Mouse (Mus musculus): ENCODE measurements around the gene Lman2l. TPM values are rescaled to one million over a fixed set of nuclear protein-coding genes. Genes with fewer than 3 reads are reported as not detected.
A peak's percentile ranks its signal among the peaks of the same experiment; 100 is the strongest.

Gene Lman2l
- total and polyA plus RNA-seq, 2 experiments, result 5.1 to 9.3 TPM

GRCm38 (mm10) chr1:36485080-36485479, 40.0 kb upstream of the Lman2l start:
- peak; percentile 59 for DNase-seq (ENCODE audit: extremely low read depth, low read depth, low spot score)
- H3K4me3 ChIP-seq (ENCODE audit: insufficient read depth, low read depth, low read length), result no peak overlapping the region
- no peak overlapping the region for H3K27ac ChIP-seq (replicated peaks; ENCODE audit: insufficient read depth, low read depth, low read length)
- no peaks in the 10 kb centered on the region for H3K27me3 ChIP-seq (ENCODE audit: control insufficient read depth, insufficient read depth, low read length)
- H3K36me3 ChIP-seq (ENCODE audit: control insufficient read depth, insufficient read depth, low read length), result no peaks in the 10 kb centered on the region
- H3K9ac ChIP-seq (ENCODE audit: low read depth, low read length), result no peak overlapping the region
- no peaks in the 10 kb centered on the region for H3K4me1 ChIP-seq (ENCODE audit: control insufficient read depth, insufficient read depth, low read length)
- 0 out of 2 replicates have a peak, but pooled peaks cover 4% of the 10 kb centered on the region for H3K79me2 ChIP-seq (ENCODE audit: control insufficient read depth, insufficient read depth, low read length)
- WGBS, result 35% methylated on average over 7 of the region's 7 CpGs
- TF ChIP-seq CTCF (IDR thresholded peaks at IDR 0.05; ENCODE audit: low read depth, low read length), result no peak
- no peak for TF ChIP-seq POLR2A (IDR thresholded peaks at IDR 0.05; ENCODE audit: extremely low read depth, insufficient read depth, low read length)

- TF ChIP-seq CTCF (IDR thresholded peaks at IDR 0.05; ENCODE audit: low read depth, low read length) (no peak), POLR2A (IDR thresholded peaks at IDR 0.05; ENCODE audit: extremely low read depth, insufficient read depth, low read length) (no peak)
- Histone ChIP-seq H3K27me3 (ENCODE audit: control insufficient read depth, insufficient read depth, low read length) (no peaks in the 10 kb centered on the region), H3K79me2 (ENCODE audit: control insufficient read depth, insufficient read depth, low read length) (peaks cover 4% of the 10 kb centered on the region; the same call in 1 of the 2 replicates), H3K4me1 (ENCODE audit: control insufficient read depth, insufficient read depth, low read length) (no peaks in the 10 kb centered on the region), H3K4me3 (ENCODE audit: insufficient read depth, low read depth, low read length) (no peak overlapping the region), H3K36me3 (ENCODE audit: control insufficient read depth, insufficient read depth, low read length) (no peaks in the 10 kb centered on the region), H3K9ac (ENCODE audit: low read depth, low read length) (no peak overlapping the region), H3K27ac (replicated peaks; ENCODE audit: insufficient read depth, low read depth, low read length) (no peak overlapping the region)
- WGBS, result 89% methylated on average over 4 of the region's 4 CpGs
- DNase-seq (ENCODE audit: extremely low read depth, low read depth, low spot score), result no peak
Observed at GRCm38 (mm10) chr1:36483825-36484224, 38.8 kb upstream of the Lman2l start.

- TF ChIP-seq POLR2A (IDR thresholded peaks at IDR 0.05; ENCODE audit: extremely low read depth, insufficient read depth, low read length), result no peak
- TF ChIP-seq CTCF (IDR thresholded peaks at IDR 0.05; ENCODE audit: low read depth, low read length), result no peak
- Histone ChIP-seq H3K9ac (ENCODE audit: low read depth, low read length) (no peak overlapping the region), H3K4me1 (ENCODE audit: control insufficient read depth, insufficient read depth, low read length) (peaks cover 20% of the 10 kb centered on the region), H3K27ac (replicated peaks; ENCODE audit: insufficient read depth, low read depth, low read length) (no peak overlapping the region), H3K36me3 (ENCODE audit: control insufficient read depth, insufficient read depth, low read length) (no peaks in the 10 kb centered on the region), H3K27me3 (ENCODE audit: control insufficient read depth, insufficient read depth, low read length) (no peaks in the 10 kb centered on the region), H3K4me3 (ENCODE audit: insufficient read depth, low read depth, low read length) (no peak overlapping the region), H3K79me2 (ENCODE audit: control insufficient read depth, insufficient read depth, low read length) (no peaks in the 10 kb centered on the region; the same call in 1 of the 2 replicates)
- 94% methylated on average over 12 of the region's 12 CpGs for WGBS
- DNase-seq (ENCODE audit: extremely low read depth, low read depth, low spot score), result no peak
Observed at GRCm38 (mm10) chr1:36479903-36480899, 35.1 kb upstream of the Lman2l start.

GRCm38 (mm10) chr1:36478343-36478795, 33.3 kb upstream of the Lman2l start:
- Histone ChIP-seq H3K36me3 (ENCODE audit: control insufficient read depth, insufficient read depth, low read length) (no peaks in the 10 kb centered on the region), H3K4me3 (ENCODE audit: insufficient read depth, low read depth, low read length) (no peak overlapping the region), H3K4me1 (ENCODE audit: control insufficient read depth, insufficient read depth, low read length) (peaks cover 29% of the 10 kb centered on the region), H3K9ac (ENCODE audit: low read depth, low read length) (no peak overlapping the region), H3K79me2 (ENCODE audit: control insufficient read depth, insufficient read depth, low read length) (no peaks in the 10 kb centered on the region; the same call in 1 of the 2 replicates), H3K27ac (replicated peaks; ENCODE audit: insufficient read depth, low read depth, low read length) (no peak overlapping the region), H3K27me3 (ENCODE audit: control insufficient read depth, insufficient read depth, low read length) (no peaks in the 10 kb centered on the region)
- peak; percentile 62 for DNase-seq (ENCODE audit: extremely low read depth, low read depth, low spot score)
- TF ChIP-seq CTCF (IDR thresholded peaks at IDR 0.05; ENCODE audit: low read depth, low read length), result no peak
- TF ChIP-seq POLR2A (IDR thresholded peaks at IDR 0.05; ENCODE audit: extremely low read depth, insufficient read depth, low read length), result no peak
- 36% methylated on average over 2 of the region's 2 CpGs for WGBS

GRCm38 (mm10) chr1:36476426-36476825, 31.4 kb upstream of the Lman2l start:
- Histone ChIP-seq H3K36me3 (ENCODE audit: control insufficient read depth, insufficient read depth, low read length) (no peaks in the 10 kb centered on the region), H3K27ac (replicated peaks; ENCODE audit: insufficient read depth, low read depth, low read length) (peak overlapping the region; percentile 14; the same call in 1 of the 2 replicates), H3K79me2 (ENCODE audit: control insufficient read depth, insufficient read depth, low read length) (no peaks in the 10 kb centered on the region; the same call in 1 of the 2 replicates), H3K9ac (ENCODE audit: low read depth, low read length) (no peak overlapping the region), H3K4me3 (ENCODE audit: insufficient read depth, low read depth, low read length) (no peak overlapping the region), H3K27me3 (ENCODE audit: control insufficient read depth, insufficient read depth, low read length) (no peaks in the 10 kb centered on the region), H3K4me1 (ENCODE audit: control insufficient read depth, insufficient read depth, low read length) (peaks cover 33% of the 10 kb centered on the region)
- TF ChIP-seq CTCF (IDR thresholded peaks at IDR 0.05; ENCODE audit: low read depth, low read length) (no peak), POLR2A (IDR thresholded peaks at IDR 0.05; ENCODE audit: extremely low read depth, insufficient read depth, low read length) (no peak)
- DNase-seq (ENCODE audit: extremely low read depth, low read depth, low spot score), result peak; percentile 82
- 52% methylated on average over 7 of the region's 7 CpGs for WGBS
